Mouse (Mus musculus) limb, embryonic 12.5 days (tissue): ENCODE measurements around the gene Hoxb3. TPM values are rescaled to one million over a fixed set of nuclear protein-coding genes. Genes with fewer than 3 reads are reported as not detected.

Experiments
- ATAC-seq: fragments of 200-750 bp; cut with Nextera tagmentation; 2 replicates; pipeline ENCODE4 v1.8.0; 2017; ENCODE audit warnings: low read depth, moderate TSS enrichment; ENCODE audit not compliant: insufficient number of reproducible peaks, insufficient read depth, low FRiP score, low TSS enrichment
- H3K27ac ChIP-seq: fragments of 300-500 bp; sonication (generic); 2 replicates; pipeline ENCODE4 v1.5.1; 2016; ENCODE audit warnings: mild to moderate bottlenecking, moderate library complexity
- H3K27me3 ChIP-seq: fragments of 300-500 bp; sonication (generic); 2 replicates; pipeline ENCODE4 v1.6.1; 2016; ENCODE audit warnings: mild to moderate bottlenecking, moderate library complexity
- H3K36me3 ChIP-seq: fragments of 300-500 bp; sonication (generic); 2 replicates; pipeline ENCODE4 v1.6.1; 2016; ENCODE audit warnings: mild to moderate bottlenecking, moderate library complexity
- H3K4me1 ChIP-seq: fragments of 300-500 bp; sonication (generic); replicated peaks from 2 replicates; pipeline ENCODE4 v1.6.1; 2016
- H3K4me2 ChIP-seq: fragments of 300-500 bp; sonication (generic); 2 replicates; pipeline ENCODE4 v1.6.1; 2016; ENCODE audit warnings: mild to moderate bottlenecking, moderate library complexity
- H3K4me3 ChIP-seq: fragments of 300-500 bp; sonication (generic); replicated peaks from 2 replicates; pipeline ENCODE4 v1.5.1; 2016; ENCODE audit warnings: mild to moderate bottlenecking
- H3K9ac ChIP-seq: fragments of 300-500 bp; sonication (generic); replicated peaks from 2 replicates; pipeline ENCODE4 v1.6.1; 2016; ENCODE audit warnings: mild to moderate bottlenecking, moderate library complexity
- H3K9me3 ChIP-seq: fragments of 300-500 bp; sonication (generic); 2 replicates; pipeline ENCODE4 v1.6.1; 2016; ENCODE audit warnings: mild to moderate bottlenecking, moderate library complexity
- WGBS: fragments of 180-500 bp; shearing (Covaris S2); methylation state at CpG from one replicate; pipeline ENCODE4 v1.1.7; 2016; 5-methylcytosine and 5-hydroxymethylcytosine counted together
- polyA plus RNA-seq: library from polyadenylated mRNA; unstranded; fragments of >200 nt; fragmentation: Nextera tagmentation; extraction: Ambion mirVana; gene quantifications from 2 replicates; pipeline ENCODE4 v1.2.1, GENCODE M21; 2016

The Hoxb3 gene
- polyA plus RNA-seq, 1 experiment from 2014 or later, result 0.55 TPM

DNA sequence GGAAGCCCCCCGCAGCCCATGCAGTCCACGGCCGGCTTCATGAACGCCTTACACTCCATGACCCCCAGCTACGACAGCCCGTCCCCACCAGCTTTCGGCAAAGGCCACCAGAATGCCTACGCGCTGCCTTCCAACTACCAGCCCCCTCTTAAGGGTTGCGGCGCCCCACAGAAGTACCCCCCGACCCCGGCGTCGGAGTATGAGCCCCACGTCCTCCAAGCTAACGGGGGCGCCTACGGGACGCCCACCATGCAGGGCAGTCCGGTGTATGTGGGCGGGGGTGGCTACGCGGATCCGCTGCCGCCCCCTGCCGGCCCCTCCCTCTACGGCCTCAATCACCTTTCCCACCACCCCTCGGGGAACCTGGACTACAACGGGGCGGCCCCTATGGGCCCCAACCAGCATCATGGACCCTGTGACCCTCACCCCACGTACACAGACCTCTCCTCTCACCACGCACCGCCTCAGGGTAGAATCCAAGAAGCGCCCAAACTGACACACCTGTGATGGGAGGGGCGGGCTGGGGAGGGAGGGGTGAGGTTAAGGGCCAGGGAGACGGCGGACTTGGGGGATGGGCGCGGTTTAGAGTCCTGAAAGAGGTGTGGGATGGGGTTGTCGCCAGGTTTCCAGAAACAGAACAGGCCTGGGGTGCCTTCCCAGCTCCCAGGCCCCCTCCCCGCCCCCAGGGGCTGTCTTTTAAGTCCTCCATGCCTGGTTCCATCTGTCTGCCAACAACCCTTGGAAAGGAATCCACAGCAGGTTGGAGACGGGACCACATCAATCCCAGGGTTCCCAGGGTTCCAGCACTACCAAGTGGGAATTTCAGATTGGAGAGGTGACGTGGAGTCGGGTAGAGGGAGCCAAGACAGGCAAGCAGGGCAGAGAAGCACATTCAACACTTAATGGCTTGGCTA lies 23.0 kb downstream of the Hoxb3 start:
- H3K4me1 ChIP-seq, result peaks cover 28% of the 10 kb centered on the region
- H3K4me2 ChIP-seq, result peak overlapping the region; percentile 58
- H3K27me3 ChIP-seq, result peaks cover 96% of the 10 kb centered on the region
- H3K36me3 ChIP-seq, result no peaks in the 10 kb centered on the region
- 4% methylated on average over 45 of the region's 45 CpGs for WGBS
- peak overlapping the region; percentile 29 for H3K4me3 ChIP-seq
- ATAC-seq, result no peak
- H3K27ac ChIP-seq, result no peak overlapping the region
- H3K9me3 ChIP-seq, result no peaks in the 10 kb centered on the region
- no peak overlapping the region; the same call in 1 of the 2 replicates for H3K9ac ChIP-seq

DNA sequence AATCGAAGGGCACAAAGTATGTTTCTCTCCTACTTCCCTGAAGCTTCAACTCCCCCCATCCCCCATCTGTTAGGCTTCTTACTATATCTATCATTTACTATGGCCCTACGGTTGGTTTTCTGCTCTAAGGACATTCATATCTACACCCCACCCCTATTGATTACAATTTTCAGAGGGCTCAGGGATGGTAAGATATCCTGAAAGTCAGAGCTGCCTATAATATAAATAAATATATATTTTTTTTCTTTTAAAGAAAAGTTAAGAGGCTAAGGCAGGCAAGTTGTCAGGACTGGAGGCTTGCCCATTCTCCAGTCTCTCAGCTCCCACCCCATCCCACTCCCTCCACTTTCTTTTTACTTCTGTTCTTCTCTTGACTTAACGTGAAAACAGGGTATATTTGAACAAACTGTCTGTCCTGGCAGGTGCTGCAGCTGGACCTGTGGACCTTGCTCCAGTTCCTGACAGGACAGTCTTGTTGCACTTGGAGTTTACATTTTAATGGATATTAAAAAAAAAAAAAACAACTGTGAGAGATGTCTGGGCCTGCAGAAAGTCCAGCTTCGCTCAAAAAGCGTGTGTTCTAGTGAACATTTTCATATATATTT lies 23.9 kb downstream of the Hoxb3 start:
- Histone ChIP-seq H3K9ac (no peak overlapping the region), H3K27ac (no peak overlapping the region)
- WGBS, result 41% methylated on average over 5 of the region's 5 CpGs

DNA sequence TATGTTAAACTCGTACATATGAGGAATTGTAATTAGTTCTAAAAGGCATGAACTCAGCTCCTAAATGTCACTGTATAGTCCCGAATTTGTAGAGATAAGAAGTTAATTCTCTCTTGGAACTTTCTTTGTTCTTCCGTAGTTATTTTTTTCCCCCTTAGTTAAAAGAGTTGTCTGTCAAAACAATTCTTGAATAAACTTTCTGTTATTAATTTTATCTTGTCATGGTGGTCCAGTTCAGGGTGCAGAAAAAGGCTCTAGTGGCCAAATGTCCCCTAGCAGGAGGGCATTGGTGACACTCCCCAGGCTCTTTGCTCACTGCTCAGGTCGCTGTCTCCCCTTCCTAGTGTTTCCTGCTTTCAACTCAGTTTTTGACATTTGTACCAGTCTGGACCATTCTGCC lies 24.6 kb downstream of the Hoxb3 start:
- no peak overlapping the region for H3K4me3 ChIP-seq
- no peak for ATAC-seq
- WGBS, result 19% methylated on average over 4 of the region's 4 CpGs
- H3K36me3 ChIP-seq, result no peaks in the 10 kb centered on the region
- H3K9me3 ChIP-seq, result no peaks in the 10 kb centered on the region
- H3K9ac ChIP-seq, result no peak overlapping the region
- H3K4me2 ChIP-seq, result no peak overlapping the region; the same call in 1 of the 2 replicates
- peaks cover 95% of the 10 kb centered on the region for H3K27me3 ChIP-seq
- peaks cover 29% of the 10 kb centered on the region for H3K4me1 ChIP-seq
- no peak overlapping the region for H3K27ac ChIP-seq

More for the DNA sequence above, 23.9 kb downstream of the Hoxb3 start:
- H3K4me1 ChIP-seq, result peaks cover 27% of the 10 kb centered on the region
- H3K27me3 ChIP-seq, result peaks cover 96% of the 10 kb centered on the region
- H3K4me2 ChIP-seq, result no peak overlapping the region
- H3K9me3 ChIP-seq, result no peaks in the 10 kb centered on the region
- H3K36me3 ChIP-seq, result no peaks in the 10 kb centered on the region
- no peak for ATAC-seq
- H3K4me3 ChIP-seq, result no peak overlapping the region

DNA sequence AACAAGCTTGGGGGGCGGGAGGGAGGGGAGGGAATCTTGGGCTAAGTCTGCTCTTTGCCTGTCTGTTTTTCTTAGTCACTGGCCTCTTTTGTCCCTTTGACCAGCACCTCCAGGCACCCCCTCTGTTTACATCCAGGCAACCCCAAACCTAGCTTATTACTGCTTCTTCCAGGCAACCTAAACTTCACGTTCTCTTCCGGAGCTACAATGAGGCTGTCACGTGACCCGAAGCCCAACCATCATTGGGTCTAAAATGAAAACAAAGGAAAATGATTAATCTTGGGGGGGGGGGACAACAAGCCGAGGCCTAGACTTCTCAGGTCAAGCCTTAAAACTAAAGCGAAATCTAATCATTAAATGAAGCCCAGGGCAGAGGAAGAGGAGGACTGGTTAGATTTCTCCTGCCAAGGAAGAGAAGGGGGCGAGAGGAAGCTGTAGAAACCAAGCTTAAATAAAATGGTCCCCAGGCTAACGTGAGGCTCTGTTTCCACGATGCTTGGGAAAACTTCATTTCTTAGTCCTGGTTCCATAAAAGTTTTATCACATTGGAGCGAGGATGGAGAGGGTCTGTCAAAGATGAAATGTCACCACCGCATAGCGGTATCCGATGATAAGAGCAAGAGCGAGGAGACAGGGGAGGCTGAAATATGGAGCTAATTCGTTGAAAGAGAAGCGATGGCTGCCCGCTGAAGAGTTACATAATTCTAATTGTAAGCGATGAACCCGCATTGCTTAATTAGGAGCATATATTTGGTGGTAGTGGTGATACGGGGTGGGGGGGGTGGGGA lies 25.2 kb downstream of the Hoxb3 start:
- Histone ChIP-seq H3K4me1 (peaks cover 35% of the 10 kb centered on the region), H3K9ac (no peak overlapping the region), H3K4me3 (no peak overlapping the region), H3K9me3 (no peaks in the 10 kb centered on the region), H3K4me2 (peak overlapping the region; percentile 22), H3K36me3 (no peaks in the 10 kb centered on the region), H3K27me3 (peaks cover 95% of the 10 kb centered on the region), H3K27ac (no peak overlapping the region)
- no peak for ATAC-seq
- 8% methylated on average over 21 of the region's 21 CpGs for WGBS

DNA sequence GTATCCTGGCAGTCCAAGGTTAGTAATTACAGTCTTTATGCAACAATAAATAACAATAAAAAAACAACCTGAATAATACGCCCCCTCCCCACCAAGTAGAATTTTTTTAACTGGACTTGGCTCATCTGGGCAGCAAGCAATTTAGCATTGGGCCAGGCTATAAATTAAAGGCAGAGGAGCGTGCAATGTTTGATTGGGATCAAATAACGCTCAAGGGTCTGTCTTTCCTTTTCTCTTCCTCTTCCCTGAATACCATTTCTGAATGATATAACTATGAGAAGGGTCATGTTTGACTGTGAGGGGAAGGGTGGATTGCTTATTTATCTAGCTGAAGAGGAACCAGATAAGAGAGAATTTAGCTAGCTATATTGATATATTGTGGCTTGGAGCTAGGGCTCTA lies 25.9 kb downstream of the Hoxb3 start:
- no peak overlapping the region for H3K4me2 ChIP-seq
- no peak overlapping the region for H3K4me3 ChIP-seq
- no peak overlapping the region for H3K27ac ChIP-seq
- peaks cover 37% of the 10 kb centered on the region for H3K4me1 ChIP-seq
- peaks cover 91% of the 10 kb centered on the region for H3K27me3 ChIP-seq
- H3K9me3 ChIP-seq, result no peaks in the 10 kb centered on the region
- WGBS, result 15% methylated on average over 3 of the region's 3 CpGs
- ATAC-seq, result no peak
- no peak overlapping the region for H3K9ac ChIP-seq
- no peaks in the 10 kb centered on the region for H3K36me3 ChIP-seq

DNA sequence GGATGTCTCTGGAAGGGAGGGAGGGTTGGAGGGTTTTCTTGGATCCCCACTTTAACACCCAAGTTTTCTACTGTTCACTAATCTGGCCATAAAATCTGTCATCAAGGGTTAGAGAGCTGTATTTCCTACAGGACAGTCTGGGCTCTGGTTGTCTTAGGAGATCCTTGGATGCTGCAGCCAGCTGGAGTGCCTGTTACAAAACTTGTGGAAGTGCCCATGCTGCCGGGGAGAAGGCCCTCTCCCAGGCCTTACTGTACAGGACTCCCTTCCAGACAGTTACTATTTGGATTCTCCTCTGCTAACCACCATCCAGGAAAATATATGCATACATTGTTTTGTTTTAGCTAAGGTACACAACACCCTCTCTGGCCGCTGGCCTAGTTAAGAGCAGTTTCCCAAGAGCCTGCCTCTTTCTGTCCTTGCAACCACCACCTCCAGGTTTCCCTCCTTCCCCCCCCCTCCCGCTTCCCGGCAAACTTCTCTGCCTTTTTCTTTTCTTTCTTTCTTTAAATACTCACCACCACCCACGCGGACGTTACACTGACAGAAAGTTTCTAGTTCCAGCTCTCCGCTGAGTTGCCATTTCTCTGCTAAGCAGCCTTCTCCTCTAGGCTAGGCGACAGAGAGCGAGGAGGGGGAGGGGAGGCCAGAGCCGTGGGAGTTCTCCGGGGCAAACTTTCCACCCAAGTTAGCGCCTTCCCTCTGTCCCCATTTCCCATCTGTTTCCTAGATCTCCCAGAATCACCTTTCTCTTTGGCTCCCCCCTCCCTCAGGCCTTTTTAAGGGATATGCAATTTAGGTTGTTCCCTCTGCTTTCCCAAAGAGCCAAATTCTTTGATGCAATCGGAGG lies 26.6 kb downstream of the Hoxb3 start:
- H3K9ac ChIP-seq, result no peak overlapping the region
- no peak overlapping the region for H3K27ac ChIP-seq
- H3K9me3 ChIP-seq, result no peaks in the 10 kb centered on the region
- peaks cover 39% of the 10 kb centered on the region for H3K4me1 ChIP-seq
- 5% methylated on average over 14 of the region's 14 CpGs for WGBS
- H3K27me3 ChIP-seq, result peaks cover 91% of the 10 kb centered on the region
- no peak overlapping the region for H3K4me3 ChIP-seq
- ATAC-seq, result no peak
- H3K4me2 ChIP-seq, result peak overlapping the region; percentile 16; the same call in 1 of the 2 replicates
- no peaks in the 10 kb centered on the region for H3K36me3 ChIP-seq

DNA sequence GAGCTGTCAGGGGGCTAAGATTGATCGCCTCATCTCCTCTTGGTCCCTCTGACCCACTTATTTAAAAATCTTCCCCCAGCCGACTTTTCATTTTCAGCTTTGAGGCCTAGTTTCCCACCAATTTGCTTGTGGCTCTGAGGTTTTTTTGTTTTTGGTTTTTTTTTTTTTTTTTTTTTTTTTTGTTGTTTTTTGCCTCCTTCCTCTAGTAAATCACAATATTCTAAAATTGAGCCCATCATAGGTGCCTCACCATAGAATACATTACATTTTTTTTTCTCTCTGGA lies 27.2 kb downstream of the Hoxb3 start, which contains the start of gene Hoxb2:
Gene Hoxb2 (plus strand): TSS at position 185 of the 284 bp plus-strand sequence.
- peak within 1 kb of the TSS; percentile 62; the same call in 1 of the 2 replicates for H3K4me2 ChIP-seq
- 0 out of 2 replicates have a peak within 1 kb of the TSS, but pooled peaks have one; percentile 64 for H3K27ac ChIP-seq
- 5% methylated on average over 2 of the region's 2 CpGs for WGBS

DNA sequence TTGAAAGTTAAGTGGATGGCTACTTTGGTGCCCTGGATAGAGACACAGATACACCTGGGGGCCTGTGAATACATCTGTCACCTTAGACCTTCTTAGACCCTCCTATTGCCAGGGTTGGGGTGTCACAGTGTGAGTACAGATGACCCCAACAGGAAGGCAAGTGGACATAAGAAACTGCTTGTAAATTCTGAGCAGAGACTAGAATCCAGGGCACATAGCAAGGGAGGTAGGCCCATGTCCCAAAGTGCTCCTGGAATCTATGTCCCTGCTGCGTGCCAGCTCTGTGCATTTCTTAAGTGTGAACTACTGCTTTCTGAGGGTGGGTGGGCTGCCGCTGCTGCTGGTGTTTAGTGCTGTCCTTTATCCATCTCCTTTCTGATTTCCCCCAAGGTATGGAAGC lies 27.7 kb downstream of the Hoxb3 start:
- Histone ChIP-seq H3K9ac (no peak overlapping the region), H3K4me2 (no peak overlapping the region), H3K9me3 (no peaks in the 10 kb centered on the region), H3K4me3 (no peak overlapping the region), H3K27me3 (peaks cover 86% of the 10 kb centered on the region), H3K4me1 (peaks cover 31% of the 10 kb centered on the region), H3K36me3 (no peaks in the 10 kb centered on the region), H3K27ac (0 out of 2 replicates have a peak overlapping the region, but pooled peaks have one; percentile 64)
- no peak for ATAC-seq
- WGBS, result 22% methylated on average over 2 of the region's 2 CpGs

More for the DNA sequence above, 27.2 kb downstream of the Hoxb3 start, which contains the start of gene Hoxb2:
- Histone ChIP-seq H3K9ac (no peak within 1 kb of the TSS), H3K4me3 (no peak within 1 kb of the TSS), H3K4me1 (peaks cover 36% of the 10 kb centered on the region), H3K27me3 (peaks cover 91% of the 10 kb centered on the region), H3K9me3 (no peaks in the 10 kb centered on the region), H3K36me3 (no peaks in the 10 kb centered on the region)
- no peak for ATAC-seq

DNA sequence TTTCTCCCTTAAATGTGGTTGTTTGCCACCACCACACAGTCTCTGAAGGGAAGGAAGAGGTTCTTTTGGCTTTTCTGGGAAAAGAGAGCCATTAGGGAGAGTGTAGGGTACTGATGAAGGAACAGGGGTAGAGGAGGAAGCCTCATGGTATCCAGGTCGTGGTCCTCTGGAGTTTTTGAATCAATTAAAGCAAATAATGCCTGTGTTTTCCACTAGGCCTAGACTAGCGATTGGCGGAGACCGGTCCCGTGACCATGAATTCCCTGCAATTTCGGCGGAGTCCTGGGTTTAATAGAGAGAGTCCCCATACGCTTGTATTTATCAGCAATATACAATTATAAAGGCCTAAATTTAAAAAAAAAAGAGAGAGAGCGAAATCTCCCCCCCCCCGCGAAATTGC lies 28.2 kb downstream of the Hoxb3 start:
- Histone ChIP-seq H3K27me3 (peaks cover 86% of the 10 kb centered on the region), H3K4me1 (peaks cover 28% of the 10 kb centered on the region), H3K36me3 (no peaks in the 10 kb centered on the region), H3K9ac (no peak overlapping the region; the same call in 1 of the 2 replicates), H3K4me2 (peak overlapping the region; percentile 62), H3K9me3 (no peaks in the 10 kb centered on the region), H3K27ac (0 out of 2 replicates have a peak overlapping the region, but pooled peaks have one; percentile 64), H3K4me3 (peak overlapping the region; percentile 46; the same call in 1 of the 2 replicates)
- ATAC-seq, result no peak
- WGBS, result 5% methylated on average over 11 of the region's 11 CpGs

DNA sequence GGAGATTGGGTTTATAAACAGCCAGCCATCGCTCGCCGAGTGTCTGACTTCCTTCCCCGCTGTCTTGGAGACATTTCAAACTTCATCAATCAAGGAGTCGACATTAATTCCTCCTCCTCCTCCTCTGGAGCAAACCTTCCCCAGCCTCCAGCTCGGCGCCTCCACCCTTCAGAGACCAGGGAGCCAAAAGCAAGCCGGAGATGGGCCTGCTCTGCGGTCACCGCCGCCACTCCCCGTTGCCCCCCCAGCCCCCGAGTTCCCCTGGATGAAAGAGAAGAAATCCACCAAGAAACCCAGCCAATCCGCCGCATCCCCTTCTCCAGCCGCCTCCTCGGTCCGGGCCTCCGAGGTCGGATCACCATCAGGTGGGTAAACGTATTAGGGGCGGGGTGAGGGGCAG lies 28.7 kb downstream of the Hoxb3 start:
- peak overlapping the region; percentile 64; the same call in 1 of the 2 replicates for H3K27ac ChIP-seq
- peaks cover 85% of the 10 kb centered on the region for H3K27me3 ChIP-seq
- peak overlapping the region; percentile 46 for H3K4me3 ChIP-seq
- H3K9me3 ChIP-seq, result no peaks in the 10 kb centered on the region
- ATAC-seq, result no peak
- WGBS, result under 1% methylated on average over 22 of the region's 22 CpGs
- H3K9ac ChIP-seq, result peak overlapping the region; percentile 24
- H3K4me1 ChIP-seq, result peaks cover 28% of the 10 kb centered on the region
- H3K36me3 ChIP-seq, result no peaks in the 10 kb centered on the region
- H3K4me2 ChIP-seq, result peak overlapping the region; percentile 62
